Mouse (Mus musculus): ENCODE data around the gene Exoc6.

Gene Exoc6

GRCm38 (mm10) chr19:37530601-37531000 is 19.6 kb upstream of the Exoc6 start:
- CTCF ChIA-PET = interaction anchor here (0.5 to 2.5 kb wide), 49 partner anchors 8 to 621 kb away, joined by 3 to 17 read pairs (median 4); partner anchors contain the start of gene Hhex (in 1 of the 4)
- POLR2A ChIA-PET = interaction anchor here in 3 of 4 experiments (0.5 to 2.0 kb wide), 6 partner anchors 13 to 594 kb away, joined by 3 to 11 read pairs (median 4); partner anchors contain the start of genes Hhex (in 1 of the 3) and Rbp4 (in 1 of the 3)

- ChIA-PET POLR2A (no interaction called here), CTCF (interaction anchor here (0.6 to 1.1 kb wide), 9 partner anchors 11 to 898 kb away, joined by 3 to 7 read pairs (median 3); partner anchors contain the start of gene Exoc6 (in 1 of the 4))
Measured at GRCm38 (mm10) chr19:37531200-37531845, 18.9 kb upstream of the Exoc6 start.

- POLR2A ChIA-PET = no interaction called here
- CTCF ChIA-PET = no interaction called here
Measured at GRCm38 (mm10) chr19:37533196-37533595, 17.0 kb upstream of the Exoc6 start.

- ChIA-PET POLR2A (no interaction called here), CTCF (interaction anchor here in 1 of 4 experiments (0.6 kb wide), 1 partner anchor 115 kb away, joined by 5 read pairs; no protein-coding TSS in a partner anchor)
Measured at GRCm38 (mm10) chr19:37534737-37535365, 15.4 kb upstream of the Exoc6 start.

- ChIA-PET CTCF (interaction anchor here in 2 of 4 experiments (0.6 to 0.8 kb wide), 3 partner anchors 65 to 539 kb away, joined by 3 read pairs; no protein-coding TSS in a partner anchor), POLR2A (interaction anchor here in 1 of 4 experiments (0.6 to 1.0 kb wide), 5 partner anchors 13 to 102 kb away, joined by 3 to 4 read pairs (median 3); partner anchors contain the start of gene Hhex)
Measured at GRCm38 (mm10) chr19:37536426-37536825, 13.8 kb upstream of the Exoc6 start.

- CTCF ChIA-PET = interaction anchor here in 1 of 4 experiments (0.7 kb wide), 1 partner anchor 253 kb away, joined by 4 read pairs; no protein-coding TSS in a partner anchor
- POLR2A ChIA-PET = interaction anchor here in 2 of 4 experiments (0.5 to 0.7 kb wide), 2 partner anchors 37 to 1153 kb away, joined by 3 to 5 read pairs; no protein-coding TSS in a partner anchor
Measured at GRCm38 (mm10) chr19:37537717-37538116, 12.5 kb upstream of the Exoc6 start.

- ChIA-PET CTCF (interaction anchor here in 3 of 4 experiments (0.7 to 2.6 kb wide), 12 partner anchors 9 to 343 kb away, joined by 3 to 12 read pairs (median 4); no protein-coding TSS in a partner anchor), POLR2A (interaction anchor here in 1 of 4 experiments (1.1 to 2.7 kb wide), 4 partner anchors 9 to 34 kb away, joined by 3 to 7 read pairs (median 3); no protein-coding TSS in a partner anchor)
Measured at GRCm38 (mm10) chr19:37540201-37540600, 10.0 kb upstream of the Exoc6 start.

- POLR2A ChIA-PET = interaction anchor here in 3 of 4 experiments (0.6 to 1.8 kb wide), 9 partner anchors 14 to 195 kb away, joined by 3 to 5 read pairs (median 4); no protein-coding TSS in a partner anchor
- CTCF ChIA-PET = interaction anchor here (0.6 to 1.9 kb wide), 38 partner anchors 10 to 1080 kb away, joined by 3 to 13 read pairs (median 4); partner anchors contain the start of genes Hhex (in 2 of the 4), Cyp26a1 (in 1 of the 4) and Lgi1 (in 1 of the 4)
Measured at GRCm38 (mm10) chr19:37543537-37544326, 6.5 kb upstream of the Exoc6 start.

GRCm38 (mm10) chr19:37544476-37544875 is 5.7 kb upstream of the Exoc6 start:
- CTCF ChIA-PET = interaction anchor here in 2 of 4 experiments (0.6 to 1.9 kb wide), 4 partner anchors 37 to 285 kb away, joined by 3 to 12 read pairs (median 4); partner anchors contain the start of gene Hhex (in 1 of the 2)
- POLR2A ChIA-PET = interaction anchor here in 1 of 4 experiments (1.1 to 1.8 kb wide), 3 partner anchors 16 to 61 kb away, joined by 3 to 5 read pairs (median 3); no protein-coding TSS in a partner anchor

- ChIA-PET POLR2A (interaction anchor here in 3 of 4 experiments (0.6 to 1.4 kb wide), 4 partner anchors 57 to 168 kb away, joined by 3 to 5 read pairs (median 4); no protein-coding TSS in a partner anchor), CTCF (interaction anchor here in 2 of 4 experiments (0.9 to 1.5 kb wide), 3 partner anchors 15 to 110 kb away, joined by 3 to 6 read pairs (median 4); partner anchors contain the start of gene Hhex (in 1 of the 2))
Measured at GRCm38 (mm10) chr19:37545231-37545630, 5.0 kb upstream of the Exoc6 start.

GRCm38 (mm10) chr19:37545725-37546124 is 4.5 kb upstream of the Exoc6 start:
- CTCF ChIA-PET = interaction anchor here (0.6 to 1.5 kb wide), 6 partner anchors 14 to 111 kb away, joined by 3 to 6 read pairs (median 4); partner anchors contain the start of gene Hhex (in 1 of the 4)

GRCm38 (mm10) chr19:37546776-37547175 is 3.4 kb upstream of the Exoc6 start:
- POLR2A ChIA-PET = interaction anchor here in 1 of 4 experiments (0.7 kb wide), 1 partner anchor 16 kb away, joined by 5 read pairs; no protein-coding TSS in a partner anchor

More at GRCm38 (mm10) chr19:37545725-37546124, 4.5 kb upstream of the Exoc6 start:
- POLR2A ChIA-PET = interaction anchor here in 3 of 4 experiments (0.6 to 1.4 kb wide), 5 partner anchors 13 to 169 kb away, joined by 3 to 5 read pairs (median 3); no protein-coding TSS in a partner anchor

GRCm38 (mm10) chr19:37551040-37551566 is 885 bp downstream of the Exoc6 start:
- ChIA-PET CTCF (interaction anchor here in 1 of 4 experiments (0.6 to 1.2 kb wide), 4 partner anchors 22 to 117 kb away, joined by 3 to 4 read pairs (median 3); no protein-coding TSS in a partner anchor), POLR2A (interaction anchor here in 1 of 4 experiments (1.2 kb wide), 1 partner anchor 176 kb away, joined by 3 read pairs; no protein-coding TSS in a partner anchor)

More at GRCm38 (mm10) chr19:37546776-37547175, 3.4 kb upstream of the Exoc6 start:
- CTCF ChIA-PET = interaction anchor here in 1 of 4 experiments (0.7 kb wide), 1 partner anchor 128 kb away, joined by 6 read pairs; no protein-coding TSS in a partner anchor

GRCm38 (mm10) chr19:37553376-37554265 is 3.4 kb downstream of the Exoc6 start:
- ChIA-PET CTCF (interaction anchor here in 2 of 4 experiments (0.5 to 0.8 kb wide), 4 partner anchors 10 to 1062 kb away, joined by 3 to 5 read pairs (median 4); no protein-coding TSS in a partner anchor), POLR2A (interaction anchor here in 1 of 4 experiments (0.6 kb wide), 1 partner anchor 778 kb away, joined by 4 read pairs; no protein-coding TSS in a partner anchor)

- POLR2A ChIA-PET = interaction anchor here in 1 of 4 experiments (0.6 kb wide), 1 partner anchor 778 kb away, joined by 4 read pairs; no protein-coding TSS in a partner anchor
- CTCF ChIA-PET = interaction anchor here in 1 of 4 experiments (0.5 to 0.8 kb wide), 2 partner anchors 11 to 1063 kb away, joined by 3 to 4 read pairs; no protein-coding TSS in a partner anchor
Measured at GRCm38 (mm10) chr19:37554266-37554650, 4.0 kb downstream of the Exoc6 start.

Data from embryonic stem cell, embryonic (primary cell).